Mouse (Mus musculus) frontal cortex, postnatal 14 days (tissue): ENCODE results near the gene Cnmd.

Experiments used
- DNase-seq, 2 experiments: peaks; one replicate each; pipeline ENCODE4 v3.0.0; 2022; ENCODE audit warnings: low spot score in 2 of 2

Gene Cnmd

DNA sequence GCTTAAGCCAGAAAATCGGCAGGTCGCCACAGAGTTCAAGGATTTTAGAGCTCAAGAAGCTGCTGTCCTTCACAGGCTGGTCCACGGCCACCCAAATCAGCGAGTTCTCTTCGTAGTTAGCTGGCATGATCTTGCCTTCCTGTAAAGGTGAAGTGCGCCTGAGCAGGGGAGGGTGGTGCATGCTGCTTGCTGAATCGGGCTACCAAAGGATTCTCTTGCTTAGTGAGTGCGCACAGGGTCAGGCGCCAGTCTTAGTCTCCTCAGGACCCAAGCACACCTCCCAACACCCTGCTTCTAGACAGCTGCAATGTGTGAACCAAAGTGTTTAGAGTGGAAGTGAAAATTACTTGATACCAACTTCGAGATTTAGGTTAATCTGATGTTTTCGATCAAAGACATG lies 16.6 kb downstream of the Cnmd start:
- no peak for DNase-seq

GRCm38 (mm10) chr14:79642063-79642462 lies 19.9 kb downstream of the Cnmd start:
- DNase-seq = no peak

- no peak for DNase-seq
Measured at GRCm38 (mm10) chr14:79636814-79637213, 25.2 kb downstream of the Cnmd start.

GRCm38 (mm10) chr14:79633196-79633595 lies 28.8 kb downstream of the Cnmd start:
- DNase-seq = no peak

GRCm38 (mm10) chr14:79632330-79632729 lies 29.6 kb downstream of the Cnmd start:
- DNase-seq = no peak

- DNase-seq = no peak
Measured at GRCm38 (mm10) chr14:79621143-79621542, 40.8 kb downstream of the Cnmd start.

DNA sequence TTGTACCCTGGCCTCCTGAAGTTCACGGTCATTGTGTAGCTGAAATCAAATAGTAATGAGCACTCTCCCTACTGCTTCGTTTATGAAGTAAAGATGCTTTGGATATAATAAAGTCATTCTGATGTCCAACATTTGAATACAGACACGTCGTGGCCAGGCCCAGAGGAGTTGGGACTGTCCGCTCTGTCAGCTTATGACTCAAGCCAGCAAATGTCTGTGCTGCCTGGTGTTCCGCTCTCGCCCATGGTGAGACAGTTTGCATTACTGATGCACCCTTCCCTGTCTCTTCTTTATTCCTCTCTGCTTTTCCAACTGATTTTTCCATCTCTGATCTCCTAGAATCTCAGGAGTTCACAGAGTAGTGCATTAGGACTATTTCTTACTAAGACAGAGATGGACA lies 42.2 kb downstream of the Cnmd start:
- DNase-seq = no peak

- no peak for DNase-seq
Measured at GRCm38 (mm10) chr14:79617121-79617828, 44.7 kb downstream of the Cnmd start.

DNA sequence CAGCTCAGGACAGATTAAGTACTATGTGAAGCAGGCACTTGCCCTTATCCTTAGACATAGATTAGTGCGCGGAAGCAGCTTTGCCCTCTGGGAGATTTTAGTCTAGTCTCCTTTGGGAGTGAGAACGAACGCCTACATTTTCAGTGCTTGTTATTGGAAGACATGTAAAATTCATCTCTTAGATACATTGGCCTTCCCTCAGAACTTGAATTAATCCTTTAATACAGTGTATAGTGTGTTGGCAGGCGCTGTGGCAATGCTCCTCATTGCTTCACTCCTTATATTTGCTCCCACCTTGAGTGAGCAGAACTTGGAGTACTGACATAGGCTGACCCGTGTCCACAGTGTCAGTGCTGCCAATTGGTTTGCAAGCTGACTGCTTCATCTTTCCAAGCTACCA lies 53.7 kb downstream of the Cnmd start:
- DNase-seq = no peak

- no peak for DNase-seq
Measured at GRCm38 (mm10) chr14:79607352-79607751, 54.6 kb downstream of the Cnmd start.

DNA sequence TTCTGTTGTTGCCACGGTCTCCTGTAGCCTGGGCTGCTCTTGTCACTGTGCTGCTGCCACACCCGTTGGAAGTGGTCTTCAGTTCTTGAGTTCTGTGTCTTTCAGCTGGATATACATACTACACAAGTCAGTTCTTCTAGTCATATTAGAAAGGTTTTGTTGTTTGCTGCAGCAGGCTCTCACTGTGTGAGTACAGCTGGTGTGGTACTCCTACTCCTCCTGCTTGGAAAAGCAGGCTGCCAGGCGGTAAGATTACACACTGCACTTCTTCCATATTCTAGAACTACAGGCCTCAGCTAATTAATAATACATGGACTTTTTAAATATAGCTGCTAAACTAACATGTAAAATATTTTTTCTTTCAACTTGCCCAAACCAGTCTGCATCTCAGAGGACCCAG lies 55.1 kb downstream of the Cnmd start:
- no peak for DNase-seq

DNA sequence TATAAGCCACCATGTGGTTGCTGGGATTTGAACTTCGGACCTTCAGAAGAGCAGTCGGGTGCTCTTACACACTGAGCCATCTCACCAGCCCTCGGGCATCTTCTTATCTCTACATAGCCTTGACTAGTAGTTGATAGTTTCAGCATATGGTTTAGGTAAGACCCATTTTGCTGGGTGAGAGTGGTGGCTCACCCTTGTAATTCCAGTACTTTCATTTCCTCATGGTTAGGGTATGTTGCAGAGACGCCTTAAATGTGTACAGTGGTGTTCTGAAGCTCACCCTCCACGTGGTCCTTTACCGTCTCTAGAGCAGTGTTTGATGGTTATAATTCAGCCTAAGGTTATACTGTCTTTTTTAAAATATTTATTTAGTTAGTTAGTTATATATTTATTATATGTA lies 55.6 kb downstream of the Cnmd start:
- DNase-seq = no peak

DNA sequence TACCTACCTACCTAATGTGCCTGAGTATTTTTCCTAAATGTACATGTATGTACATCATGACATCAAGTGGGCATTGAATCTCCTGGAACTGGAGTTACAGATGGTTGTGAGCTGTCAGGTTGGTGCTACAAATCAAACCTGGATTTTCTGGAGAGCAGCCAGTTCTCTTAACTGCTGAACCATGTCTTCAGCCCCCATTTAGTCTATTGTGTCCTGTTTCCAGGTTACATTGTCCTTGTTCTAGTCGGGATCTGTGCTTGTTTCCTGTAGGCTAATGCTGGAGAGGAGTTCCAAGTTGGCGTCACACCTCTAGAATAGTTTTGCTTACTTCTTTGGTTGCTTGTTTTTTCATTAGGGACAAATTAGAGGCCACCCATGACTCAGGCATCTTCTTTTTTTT lies 56.1 kb downstream of the Cnmd start:
- no peak for DNase-seq

GRCm38 (mm10) chr14:79596602-79597001 lies 65.4 kb downstream of the Cnmd start:
- DNase-seq = no peak

DNA sequence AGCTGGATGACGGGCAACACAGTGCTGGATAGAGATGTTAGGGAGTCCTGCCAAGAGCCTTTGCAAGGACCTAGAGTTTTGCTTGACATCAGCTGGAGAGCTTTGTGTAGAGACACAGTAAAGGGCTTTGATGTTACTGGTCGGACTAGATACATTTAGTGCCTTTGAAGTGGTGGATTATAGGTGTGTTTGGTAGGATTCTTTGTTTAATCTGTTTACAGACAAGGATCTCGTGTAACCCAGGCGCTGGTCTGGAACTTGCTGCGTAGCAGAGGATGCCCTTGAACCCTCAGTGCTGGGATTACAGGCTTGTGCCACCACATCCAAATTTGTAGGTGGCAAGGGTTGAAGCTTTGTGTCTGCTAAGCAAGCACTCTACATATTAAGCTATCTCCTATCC lies 67.9 kb downstream of the Cnmd start:
- no peak for DNase-seq

DNA sequence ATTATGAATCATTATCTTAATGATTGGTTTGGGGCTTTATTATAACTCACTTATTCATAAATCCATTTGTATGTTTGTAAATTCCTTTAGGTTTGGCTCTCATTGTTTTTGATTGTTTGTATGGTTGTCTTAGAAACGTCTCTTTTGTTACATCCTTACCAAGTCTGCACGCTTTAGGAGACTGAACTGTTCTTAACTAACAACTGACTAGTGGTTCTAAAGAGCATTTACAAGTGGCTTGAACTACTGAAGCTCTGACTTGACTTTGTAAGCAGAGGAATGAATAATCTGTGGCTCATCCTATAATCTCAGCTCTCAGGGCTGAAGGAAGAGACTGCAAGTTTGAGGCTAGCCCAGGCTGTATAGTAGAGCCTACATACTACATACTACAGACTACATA lies 70.4 kb downstream of the Cnmd start:
- DNase-seq = no peak

- no peak for DNase-seq
Measured at GRCm38 (mm10) chr14:79590916-79591315, 71.1 kb downstream of the Cnmd start.

DNA sequence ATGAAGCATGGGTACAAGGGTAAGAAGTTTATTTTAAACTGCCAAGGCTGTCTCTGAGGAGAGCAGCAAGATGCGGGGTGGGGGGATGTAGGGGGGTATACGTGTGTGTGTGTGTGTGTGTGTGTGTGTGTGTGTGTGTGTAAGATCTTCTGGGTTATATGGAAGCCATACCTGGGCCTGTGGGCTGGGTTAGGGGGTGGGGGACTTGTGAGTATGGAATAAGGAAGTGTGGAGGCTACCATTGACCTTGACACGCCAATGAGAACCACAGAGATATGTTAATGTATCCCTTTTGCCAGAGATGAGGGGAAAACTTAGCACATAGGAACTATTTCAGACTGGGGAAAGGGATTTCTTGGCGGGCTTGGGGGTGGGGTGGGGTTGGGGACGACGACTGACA lies 72.6 kb downstream of the Cnmd start:
- no peak for DNase-seq

DNA sequence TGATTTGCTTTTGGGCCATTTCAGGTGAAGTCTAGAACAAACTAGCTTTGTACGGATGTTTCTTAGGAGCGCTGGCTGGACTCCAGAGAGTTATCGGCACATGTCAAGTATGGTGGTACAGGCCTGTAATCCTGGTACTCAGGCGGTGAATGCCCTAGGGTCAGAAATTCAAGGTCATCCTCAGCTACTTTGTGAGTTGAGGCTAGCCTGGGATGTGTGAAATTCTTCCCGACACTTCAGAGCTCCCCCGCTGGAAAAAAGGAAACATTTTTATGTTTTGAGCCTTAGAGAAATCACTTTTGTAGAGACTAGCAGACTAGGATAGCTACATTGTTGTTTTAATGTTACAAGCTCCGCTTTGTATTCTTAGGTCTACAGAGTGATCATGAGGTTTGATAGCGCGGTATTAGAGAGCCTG lies 73.4 kb downstream of the Cnmd start:
- no peak for DNase-seq

DNA sequence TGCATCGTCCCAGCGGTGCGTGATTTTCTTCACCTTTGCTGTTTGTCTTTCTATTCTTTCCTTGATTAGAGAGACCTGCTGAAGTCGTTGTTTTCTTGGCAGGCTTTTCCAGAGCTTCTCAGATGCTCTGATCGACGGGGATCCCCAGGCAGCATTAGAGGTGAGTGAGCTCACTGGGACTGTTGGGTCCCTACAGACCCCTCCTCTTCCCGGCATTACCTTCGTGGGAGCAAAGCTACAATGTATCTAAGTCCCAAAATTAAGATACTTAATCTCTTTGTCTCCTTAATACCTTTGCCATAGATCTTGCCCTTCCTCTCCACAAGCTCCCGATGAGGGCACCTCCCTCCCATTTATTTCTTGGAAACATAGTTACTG lies 74.1 kb downstream of the Cnmd start:
- no peak for DNase-seq
